Mouse (Mus musculus) neural tube, embryonic 13.5 days (tissue): ENCODE data around the gene Pbld2. TPM values are rescaled to one million over a fixed set of nuclear protein-coding genes. Genes with fewer than 3 reads are reported as not detected.
"Not testable (repeated sequence)": the region's sequence is repeated elsewhere in the genome, so short reads cannot be mapped to it uniquely, and the experiment has no call there.

Source experiments
- ATAC-seq: fragments of 200-750 bp; cut with Nextera tagmentation; 2 replicates; pipeline ENCODE4 v1.8.0; 2017; ENCODE audit warnings: low read depth, mild to moderate bottlenecking, moderate TSS enrichment, moderate library complexity
- H3K27ac ChIP-seq: fragments of 300-500 bp; sonication (generic); replicated peaks from 2 replicates; pipeline ENCODE4 v1.5.1; 2015; ENCODE audit warnings: moderate library complexity, mild to moderate bottlenecking, inconsistent platforms
- H3K27me3 ChIP-seq: fragments of 300-500 bp; sonication (generic); 2 replicates; pipeline ENCODE4 v1.6.1; 2015; ENCODE audit warnings: mild to moderate bottlenecking, inconsistent platforms
- H3K36me3 ChIP-seq: fragments of 300-500 bp; sonication (generic); 2 replicates; pipeline ENCODE4 v1.6.1; 2015; ENCODE audit warnings: mild to moderate bottlenecking, inconsistent platforms
- H3K4me1 ChIP-seq: fragments of 300-500 bp; sonication (generic); replicated peaks from 2 replicates; pipeline ENCODE4 v1.6.1; 2015; ENCODE audit warnings: inconsistent platforms
- H3K4me2 ChIP-seq: fragments of 300-500 bp; sonication (generic); 2 replicates; pipeline ENCODE4 v1.6.1; 2015; ENCODE audit warnings: inconsistent platforms, mild to moderate bottlenecking, moderate library complexity
- H3K4me3 ChIP-seq: fragments of 300-500 bp; sonication (generic); 2 replicates; pipeline ENCODE4 v1.5.1; 2015; ENCODE audit warnings: mild to moderate bottlenecking, inconsistent platforms
- H3K9ac ChIP-seq: fragments of 300-500 bp; sonication (generic); 2 replicates; pipeline ENCODE4 v1.6.1; 2015; ENCODE audit warnings: moderate library complexity, mild to moderate bottlenecking, inconsistent platforms
- H3K9me3 ChIP-seq: fragments of 300-500 bp; sonication (generic); 2 replicates; pipeline ENCODE4 v1.6.1; 2016; ENCODE audit warnings: inconsistent platforms
- WGBS: fragments of 180-500 bp; shearing (Covaris S2); methylation state at CpG from one replicate; pipeline ENCODE4 v1.1.7; 2015; 5-methylcytosine and 5-hydroxymethylcytosine counted together
- polyA plus RNA-seq: library from polyadenylated mRNA; unstranded; fragments of >200 nt; fragmentation: Nextera tagmentation; extraction: Ambion mirVana; gene quantifications from 2 replicates; pipeline ENCODE4 v1.2.1, GENCODE M21; 2015

The Pbld2 gene
- polyA plus RNA-seq, 1 experiment from 2014 or later: 0.84 TPM

- Histone ChIP-seq H3K4me1 (0 out of 2 replicates have a peak, but pooled peaks cover under 1% of the 10 kb centered on the region), H3K4me3 (no peak overlapping the region), H3K9ac (no peak overlapping the region), H3K27ac (no peak overlapping the region), H3K9me3 (no peaks in the 10 kb centered on the region), H3K4me2 (no peak overlapping the region), H3K27me3 (no peaks in the 10 kb centered on the region; the same call in 1 of the 2 replicates), H3K36me3 (no peaks in the 10 kb centered on the region)
- no peak for ATAC-seq
- 51% methylated on average over 6 of the region's 6 CpGs for WGBS
Observed at GRCm38 (mm10) chr10:63053007-63053406, 28.9 kb downstream of the Pbld2 start.

GRCm38 (mm10) chr10:63054071-63054470 lies 30.0 kb downstream of the Pbld2 start:
- WGBS: 86% methylated on average over 6 of the region's 6 CpGs

GRCm38 (mm10) chr10:63054586-63054985 lies 30.5 kb downstream of the Pbld2 start:
- Histone ChIP-seq H3K27me3 (no peaks in the 10 kb centered on the region; the same call in 1 of the 2 replicates), H3K4me3 (no peak overlapping the region), H3K9ac (no peak overlapping the region), H3K9me3 (no peaks in the 10 kb centered on the region), H3K27ac (no peak overlapping the region), H3K4me2 (no peak overlapping the region), H3K36me3 (no peaks in the 10 kb centered on the region), H3K4me1 (0 out of 2 replicates have a peak, but pooled peaks cover 4% of the 10 kb centered on the region)
- WGBS: 79% methylated on average over 2 of the region's 2 CpGs
- ATAC-seq: no peak

More at GRCm38 (mm10) chr10:63054071-63054470, 30.0 kb downstream of the Pbld2 start:
- H3K4me1 ChIP-seq, H3K4me2 ChIP-seq, H3K9me3 ChIP-seq, H3K36me3 ChIP-seq, H3K27me3 ChIP-seq, H3K9ac ChIP-seq, ATAC-seq, H3K4me3 ChIP-seq, H3K27ac ChIP-seq: not testable (repeated sequence)

GRCm38 (mm10) chr10:63056966-63057750 lies 33.0 kb downstream of the Pbld2 start:
- H3K9ac ChIP-seq: no peak overlapping the region
- 44% methylated on average over 24 of the region's 24 CpGs for WGBS
- H3K9me3 ChIP-seq: no peaks in the 10 kb centered on the region
- no peak overlapping the region for H3K4me2 ChIP-seq
- H3K4me3 ChIP-seq: no peak overlapping the region
- peaks cover 10% of the 10 kb centered on the region; the same call in 1 of the 2 replicates for H3K4me1 ChIP-seq
- H3K36me3 ChIP-seq: no peaks in the 10 kb centered on the region
- H3K27ac ChIP-seq: no peak overlapping the region
- ATAC-seq: no peak
- no peaks in the 10 kb centered on the region; the same call in 1 of the 2 replicates for H3K27me3 ChIP-seq

GRCm38 (mm10) chr10:63059862-63060261 lies 35.7 kb downstream of the Pbld2 start, which contains the start of gene Pbld1:
TSS of gene Pbld1 (plus strand) at chr10:63060162.
- no peak within 1 kb of the TSS; the same call in 1 of the 2 replicates for H3K27ac ChIP-seq
- ATAC-seq: no peak
- no peak within 1 kb of the TSS for H3K4me3 ChIP-seq
- no peak within 1 kb of the TSS for H3K9ac ChIP-seq
- H3K4me1 ChIP-seq: peaks cover 10% of the 10 kb centered on the region; the same call in 1 of the 2 replicates
- H3K27me3 ChIP-seq: no peaks in the 10 kb centered on the region; the same call in 1 of the 2 replicates
- 89% methylated on average over 2 of the region's 2 CpGs for WGBS
- no peaks in the 10 kb centered on the region for H3K36me3 ChIP-seq
- no peaks in the 10 kb centered on the region for H3K9me3 ChIP-seq
- no peak within 1 kb of the TSS for H3K4me2 ChIP-seq

- no peak for ATAC-seq
- Histone ChIP-seq H3K27ac (no peak overlapping the region; the same call in 1 of the 2 replicates), H3K4me1 (peaks cover 10% of the 10 kb centered on the region; the same call in 1 of the 2 replicates), H3K9ac (no peak overlapping the region), H3K27me3 (no peaks in the 10 kb centered on the region; the same call in 1 of the 2 replicates), H3K36me3 (no peaks in the 10 kb centered on the region), H3K4me3 (no peak overlapping the region), H3K4me2 (no peak overlapping the region), H3K9me3 (no peaks in the 10 kb centered on the region)
- 66% methylated on average over 11 of the region's 11 CpGs for WGBS
Observed at GRCm38 (mm10) chr10:63060406-63060805, 36.3 kb downstream of the Pbld2 start.

GRCm38 (mm10) chr10:63061266-63061665 lies 37.2 kb downstream of the Pbld2 start:
- Histone ChIP-seq H3K27ac (no peak overlapping the region), H3K4me1 (peaks cover 12% of the 10 kb centered on the region; the same call in 1 of the 2 replicates), H3K9me3 (no peaks in the 10 kb centered on the region), H3K27me3 (no peaks in the 10 kb centered on the region; the same call in 1 of the 2 replicates), H3K36me3 (no peaks in the 10 kb centered on the region), H3K4me3 (no peak overlapping the region), H3K4me2 (no peak overlapping the region), H3K9ac (no peak overlapping the region)
- WGBS: 75% methylated on average over 12 of the region's 12 CpGs
- no peak for ATAC-seq

GRCm38 (mm10) chr10:63062696-63063095 lies 38.6 kb downstream of the Pbld2 start:
- Histone ChIP-seq H3K4me2 (no peak overlapping the region), H3K9me3 (no peaks in the 10 kb centered on the region), H3K27me3 (no peaks in the 10 kb centered on the region), H3K36me3 (no peaks in the 10 kb centered on the region), H3K9ac (no peak overlapping the region), H3K4me1 (peaks cover 12% of the 10 kb centered on the region; the same call in 1 of the 2 replicates), H3K4me3 (no peak overlapping the region), H3K27ac (no peak overlapping the region)
- WGBS: 96% methylated on average over 5 of the region's 5 CpGs
- ATAC-seq: no peak

- no peak overlapping the region for H3K27ac ChIP-seq
- no peaks in the 10 kb centered on the region for H3K9me3 ChIP-seq
- no peaks in the 10 kb centered on the region for H3K36me3 ChIP-seq
- no peak for ATAC-seq
- H3K4me2 ChIP-seq: no peak overlapping the region
- H3K4me3 ChIP-seq: no peak overlapping the region
- H3K27me3 ChIP-seq: no peaks in the 10 kb centered on the region
- H3K4me1 ChIP-seq: peaks cover 9% of the 10 kb centered on the region; the same call in 1 of the 2 replicates
- H3K9ac ChIP-seq: no peak overlapping the region
- 74% methylated on average over 7 of the region's 7 CpGs for WGBS
Observed at GRCm38 (mm10) chr10:63063365-63063764, 39.2 kb downstream of the Pbld2 start.

GRCm38 (mm10) chr10:63064516-63064915 lies 40.4 kb downstream of the Pbld2 start:
- H3K9me3 ChIP-seq: no peaks in the 10 kb centered on the region
- 85% methylated on average over 9 of the region's 9 CpGs for WGBS
- no peak overlapping the region for H3K27ac ChIP-seq
- no peaks in the 10 kb centered on the region for H3K36me3 ChIP-seq
- no peak overlapping the region for H3K4me3 ChIP-seq
- ATAC-seq: no peak
- H3K27me3 ChIP-seq: no peaks in the 10 kb centered on the region
- H3K9ac ChIP-seq: no peak overlapping the region
- H3K4me1 ChIP-seq: peaks cover 9% of the 10 kb centered on the region; the same call in 1 of the 2 replicates
- no peak overlapping the region for H3K4me2 ChIP-seq

- no peaks in the 10 kb centered on the region for H3K27me3 ChIP-seq
- no peak overlapping the region for H3K27ac ChIP-seq
- H3K4me2 ChIP-seq: no peak overlapping the region
- ATAC-seq: no peak
- H3K9me3 ChIP-seq: no peaks in the 10 kb centered on the region
- H3K4me3 ChIP-seq: no peak overlapping the region
- H3K36me3 ChIP-seq: no peaks in the 10 kb centered on the region
- H3K9ac ChIP-seq: no peak overlapping the region
- H3K4me1 ChIP-seq: peaks cover 5% of the 10 kb centered on the region; the same call in 1 of the 2 replicates
- 63% methylated on average over 8 of the region's 8 CpGs for WGBS
Observed at GRCm38 (mm10) chr10:63065561-63065960, 41.4 kb downstream of the Pbld2 start.

- Histone ChIP-seq H3K4me1 (0 out of 2 replicates have a peak, but pooled peaks cover 2% of the 10 kb centered on the region), H3K27me3 (no peaks in the 10 kb centered on the region), H3K9ac (no peak overlapping the region), H3K4me2 (no peak overlapping the region), H3K4me3 (no peak overlapping the region), H3K36me3 (no peaks in the 10 kb centered on the region), H3K9me3 (no peaks in the 10 kb centered on the region), H3K27ac (no peak overlapping the region)
- WGBS: 4% methylated on average over 5 of the region's 5 CpGs
- peak; percentile 73 for ATAC-seq
Observed at GRCm38 (mm10) chr10:63065988-63066387, 41.9 kb downstream of the Pbld2 start.
